Mouse (Mus musculus): ENCODE results near the gene Slc30a1. TPM values are rescaled to one million over a fixed set of nuclear protein-coding genes. Genes with fewer than 3 reads are reported as not detected.

Gene Slc30a1
- polyA plus RNA-seq, 1 experiment from 2014 or later: 4.0 TPM

DNA sequence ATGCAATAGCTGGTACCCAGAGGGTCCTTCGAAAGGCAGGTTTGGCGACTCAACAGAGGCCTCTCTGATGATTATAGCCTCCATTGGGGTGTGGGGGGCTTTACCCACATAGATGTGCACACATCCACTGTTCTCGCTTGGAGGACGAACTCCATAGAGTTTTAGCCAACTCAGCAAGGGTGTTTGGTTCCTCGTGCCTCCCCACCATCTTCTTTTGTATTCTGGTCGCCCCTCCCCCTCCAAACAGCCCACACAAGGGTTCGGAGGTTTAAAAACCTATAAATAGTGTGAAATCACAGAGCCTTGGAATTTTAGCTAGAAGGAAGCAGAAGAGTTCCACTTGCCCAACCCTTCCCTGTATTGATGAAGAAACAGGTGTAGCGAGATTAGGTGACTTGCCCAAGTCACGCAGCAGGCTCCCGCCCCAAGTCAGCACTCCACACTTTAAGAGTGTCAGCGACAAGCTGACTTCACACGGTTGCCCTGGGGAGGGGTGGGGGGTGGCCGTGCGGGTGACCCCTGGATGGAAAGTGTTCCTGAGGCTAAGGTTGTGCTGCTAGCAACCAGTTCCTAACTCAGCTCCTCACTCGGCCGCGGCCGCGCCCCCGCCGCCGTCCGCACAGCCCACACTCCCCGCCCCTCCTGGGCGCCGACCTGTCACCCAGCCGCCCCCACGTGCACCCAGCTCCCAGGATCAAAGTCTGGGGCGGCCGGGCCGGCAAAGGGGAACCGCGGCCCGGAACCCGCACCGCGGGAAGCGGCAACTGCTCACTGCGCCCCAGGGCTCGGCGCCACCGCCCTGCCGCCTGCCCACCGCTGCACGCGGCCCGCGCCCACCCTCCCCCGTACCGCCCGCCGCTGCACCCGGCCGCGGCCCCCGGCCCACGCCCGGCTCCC is 682 bp upstream of the Slc30a1 start:
- H3K4me3 ChIP-seq (replicated peaks): peak overlapping the region; percentile 98
- peak overlapping the region; percentile 90 for H3K4me2 ChIP-seq (replicated peaks)
- H3K27me3 ChIP-seq: no peaks in the 10 kb centered on the region
- H3K9ac ChIP-seq: peak overlapping the region; percentile 59
- peak; percentile 68 for ATAC-seq (ENCODE audit: insufficient number of reproducible peaks, low FRiP score, low TSS enrichment, low read depth)
- H3K36me3 ChIP-seq: peaks cover 9% of the 10 kb centered on the region
- WGBS: 4% methylated on average over 40 of the region's 58 CpGs
- peak overlapping the region; percentile 82 for H3K27ac ChIP-seq (replicated peaks)
- H3K9me3 ChIP-seq (replicated peaks): no peaks in the 10 kb centered on the region
- peaks cover 40% of the 10 kb centered on the region for H3K4me1 ChIP-seq

GRCm38 (mm10) chr1:191907431-191907810 is 854 bp downstream of the Slc30a1 start:
- Histone ChIP-seq H3K4me1 (peaks cover 45% of the 10 kb centered on the region), H3K9me3 (replicated peaks) (no peaks in the 10 kb centered on the region), H3K4me3 (replicated peaks) (peak overlapping the region; percentile 98), H3K27ac (replicated peaks) (peak overlapping the region; percentile 93), H3K36me3 (peaks cover 9% of the 10 kb centered on the region), H3K27me3 (no peaks in the 10 kb centered on the region), H3K9ac (peak overlapping the region; percentile 73), H3K4me2 (replicated peaks) (peak overlapping the region; percentile 97)
- peak; percentile 12; the same call in 1 of the 2 replicates for ATAC-seq (ENCODE audit: insufficient number of reproducible peaks, low FRiP score, low TSS enrichment, low read depth)
- WGBS: under 1% methylated on average over 40 of the region's 43 CpGs

- Histone ChIP-seq H3K9me3 (replicated peaks) (no peaks in the 10 kb centered on the region), H3K9ac (no peak overlapping the region), H3K4me3 (replicated peaks) (peak overlapping the region; percentile 98; the same call in 1 of the 2 replicates), H3K27ac (replicated peaks) (no peak overlapping the region), H3K4me1 (peaks cover 45% of the 10 kb centered on the region), H3K36me3 (peaks cover 9% of the 10 kb centered on the region), H3K4me2 (replicated peaks) (peak overlapping the region; percentile 97), H3K27me3 (no peaks in the 10 kb centered on the region)
- no peak for ATAC-seq (ENCODE audit: insufficient number of reproducible peaks, low FRiP score, low TSS enrichment, low read depth)
- 81% methylated on average over 15 of the region's 15 CpGs for WGBS
Measured at GRCm38 (mm10) chr1:191908906-191909305, 2.3 kb downstream of the Slc30a1 start.

DNA sequence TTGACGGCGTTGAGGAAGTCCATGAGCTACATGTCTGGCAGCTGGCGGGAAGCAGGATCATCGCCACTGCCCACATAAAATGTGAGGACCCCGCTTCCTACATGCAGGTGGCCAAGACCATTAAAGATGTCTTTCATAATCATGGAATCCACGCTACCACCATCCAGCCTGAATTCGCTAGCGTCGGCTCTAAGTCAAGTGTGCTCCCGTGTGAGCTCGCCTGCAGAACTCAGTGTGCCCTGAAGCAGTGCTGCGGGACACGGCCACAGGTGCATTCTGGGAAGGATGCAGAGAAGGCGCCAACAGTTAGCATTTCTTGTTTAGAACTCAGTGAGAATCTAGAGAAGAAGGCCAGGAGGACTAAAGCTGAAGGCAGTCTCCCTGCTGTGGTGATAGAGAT is 2.7 kb downstream of the Slc30a1 start:
- Histone ChIP-seq H3K27ac (replicated peaks) (no peak overlapping the region), H3K27me3 (no peaks in the 10 kb centered on the region), H3K4me3 (replicated peaks) (no peak overlapping the region), H3K36me3 (peaks cover 9% of the 10 kb centered on the region), H3K4me2 (replicated peaks) (peak overlapping the region; percentile 97), H3K9ac (no peak overlapping the region), H3K4me1 (peaks cover 45% of the 10 kb centered on the region), H3K9me3 (replicated peaks) (no peaks in the 10 kb centered on the region)
- ATAC-seq (ENCODE audit: insufficient number of reproducible peaks, low FRiP score, low TSS enrichment, low read depth): no peak
- WGBS: 91% methylated on average over 14 of the region's 14 CpGs

DNA sequence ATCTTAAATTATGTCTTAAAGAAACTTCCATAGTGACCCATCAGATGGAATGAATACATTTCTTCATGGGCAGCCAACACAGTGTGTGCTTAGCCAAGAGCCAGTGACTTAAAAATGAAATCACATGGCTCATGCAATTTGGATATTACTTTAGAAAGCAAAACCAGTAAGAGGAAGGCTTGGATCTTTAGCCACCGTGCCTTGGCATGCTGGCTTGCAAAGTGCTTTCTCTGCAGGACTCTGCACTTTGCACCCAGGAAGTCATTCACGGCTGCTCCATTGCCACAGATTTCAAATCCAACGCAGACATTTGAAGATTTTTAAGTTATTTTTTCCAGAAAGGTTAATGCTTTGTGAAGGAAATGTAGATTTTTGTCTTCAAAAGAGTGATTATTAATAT is 4.1 kb downstream of the Slc30a1 start:
- no peak overlapping the region for H3K4me3 ChIP-seq (replicated peaks)
- H3K27me3 ChIP-seq: no peaks in the 10 kb centered on the region
- H3K36me3 ChIP-seq: peaks cover 9% of the 10 kb centered on the region
- peaks cover 42% of the 10 kb centered on the region for H3K4me1 ChIP-seq
- 60% methylated on average over 3 of the region's 3 CpGs for WGBS
- no peak overlapping the region for H3K9ac ChIP-seq
- no peak overlapping the region for H3K27ac ChIP-seq (replicated peaks)
- no peak for ATAC-seq (ENCODE audit: insufficient number of reproducible peaks, low FRiP score, low TSS enrichment, low read depth)
- H3K4me2 ChIP-seq (replicated peaks): peak overlapping the region; percentile 4; the same call in 1 of the 2 replicates
- no peaks in the 10 kb centered on the region for H3K9me3 ChIP-seq (replicated peaks)

DNA sequence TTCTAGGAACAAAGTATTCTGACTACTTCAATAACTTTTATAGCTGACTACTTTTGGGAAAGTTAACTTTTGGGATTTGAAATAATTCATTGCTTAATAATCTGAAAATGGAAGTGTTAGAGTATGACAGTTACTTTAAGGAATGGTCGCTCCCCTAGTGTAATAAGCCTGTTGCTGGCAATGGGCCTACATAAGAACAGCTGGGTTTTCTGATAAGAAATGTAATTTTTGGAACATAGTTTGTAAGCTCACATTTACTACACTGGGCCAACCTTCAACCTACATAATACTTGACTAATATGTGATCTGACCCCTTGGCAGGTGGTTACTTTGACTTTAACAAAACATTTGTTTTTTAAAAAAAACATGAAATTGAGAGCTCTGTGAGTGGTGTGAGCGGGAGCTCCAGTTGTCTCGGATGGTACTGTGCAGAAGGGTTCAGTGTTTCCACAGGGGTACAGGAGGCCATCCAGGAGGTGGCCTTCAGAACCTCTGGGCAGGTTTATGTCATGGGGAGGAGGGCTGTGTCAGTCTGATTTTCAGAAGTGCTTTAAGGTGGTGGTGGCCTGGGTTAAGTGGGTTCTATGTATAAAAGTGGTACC is 4.6 kb downstream of the Slc30a1 start:
- Histone ChIP-seq H3K36me3 (peaks cover 9% of the 10 kb centered on the region), H3K4me3 (replicated peaks) (no peak overlapping the region), H3K27me3 (no peaks in the 10 kb centered on the region), H3K9ac (no peak overlapping the region), H3K4me1 (peaks cover 38% of the 10 kb centered on the region), H3K4me2 (replicated peaks) (no peak overlapping the region), H3K27ac (replicated peaks) (no peak overlapping the region), H3K9me3 (replicated peaks) (no peaks in the 10 kb centered on the region)
- no peak for ATAC-seq (ENCODE audit: insufficient number of reproducible peaks, low FRiP score, low TSS enrichment, low read depth)
- WGBS: 70% methylated on average over 3 of the region's 3 CpGs

GRCm38 (mm10) chr1:191914647-191915046 is 8.1 kb downstream of the Slc30a1 start:
- Histone ChIP-seq H3K9me3 (replicated peaks) (no peaks in the 10 kb centered on the region), H3K27me3 (no peaks in the 10 kb centered on the region), H3K4me2 (replicated peaks) (no peak overlapping the region), H3K4me1 (peaks cover 13% of the 10 kb centered on the region), H3K4me3 (replicated peaks) (no peak overlapping the region), H3K36me3 (peaks cover 1% of the 10 kb centered on the region; the same call in 1 of the 2 replicates), H3K9ac (no peak overlapping the region), H3K27ac (replicated peaks) (no peak overlapping the region)
- WGBS: 80% methylated on average over 6 of the region's 6 CpGs
- ATAC-seq (ENCODE audit: insufficient number of reproducible peaks, low FRiP score, low TSS enrichment, low read depth): no peak

DNA sequence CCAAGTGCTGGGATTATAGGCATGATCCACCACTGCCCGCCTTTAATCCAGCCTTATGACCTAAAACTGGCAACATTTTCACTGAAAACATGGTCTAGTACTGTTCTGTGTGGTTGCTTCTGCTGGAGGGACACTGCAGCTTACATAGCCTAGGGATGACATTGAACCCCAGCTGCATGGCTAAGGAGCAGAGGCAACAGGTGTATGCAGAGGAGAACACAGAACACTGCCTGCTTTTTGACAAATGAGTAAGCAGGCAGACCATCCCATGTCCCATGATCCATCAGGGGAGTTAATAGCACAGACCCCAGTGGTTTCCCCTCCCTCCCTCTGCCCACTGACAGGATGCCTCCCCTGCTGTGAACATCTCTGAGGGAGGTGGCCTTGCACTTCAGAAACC is 9.0 kb downstream of the Slc30a1 start:
- Histone ChIP-seq H3K27me3 (no peaks in the 10 kb centered on the region), H3K9me3 (replicated peaks) (no peaks in the 10 kb centered on the region), H3K4me2 (replicated peaks) (no peak overlapping the region), H3K9ac (no peak overlapping the region), H3K4me1 (peaks cover 7% of the 10 kb centered on the region), H3K36me3 (no peaks in the 10 kb centered on the region), H3K4me3 (replicated peaks) (no peak overlapping the region), H3K27ac (replicated peaks) (no peak overlapping the region)
- ATAC-seq (ENCODE audit: insufficient number of reproducible peaks, low FRiP score, low TSS enrichment, low read depth): no peak
- WGBS: 77% methylated on average over 1 of the region's 1 CpGs

- 60% methylated on average over 5 of the region's 5 CpGs for WGBS
- H3K27ac ChIP-seq (replicated peaks): no peak overlapping the region
- H3K36me3 ChIP-seq: no peaks in the 10 kb centered on the region
- H3K9ac ChIP-seq: no peak overlapping the region
- no peak overlapping the region for H3K4me2 ChIP-seq (replicated peaks)
- no peak for ATAC-seq (ENCODE audit: insufficient number of reproducible peaks, low FRiP score, low TSS enrichment, low read depth)
- no peaks in the 10 kb centered on the region for H3K9me3 ChIP-seq (replicated peaks)
- H3K27me3 ChIP-seq: no peaks in the 10 kb centered on the region
- H3K4me1 ChIP-seq: no peaks in the 10 kb centered on the region
- H3K4me3 ChIP-seq (replicated peaks): no peak overlapping the region
Measured at GRCm38 (mm10) chr1:191916876-191917275, 10.3 kb downstream of the Slc30a1 start.

DNA sequence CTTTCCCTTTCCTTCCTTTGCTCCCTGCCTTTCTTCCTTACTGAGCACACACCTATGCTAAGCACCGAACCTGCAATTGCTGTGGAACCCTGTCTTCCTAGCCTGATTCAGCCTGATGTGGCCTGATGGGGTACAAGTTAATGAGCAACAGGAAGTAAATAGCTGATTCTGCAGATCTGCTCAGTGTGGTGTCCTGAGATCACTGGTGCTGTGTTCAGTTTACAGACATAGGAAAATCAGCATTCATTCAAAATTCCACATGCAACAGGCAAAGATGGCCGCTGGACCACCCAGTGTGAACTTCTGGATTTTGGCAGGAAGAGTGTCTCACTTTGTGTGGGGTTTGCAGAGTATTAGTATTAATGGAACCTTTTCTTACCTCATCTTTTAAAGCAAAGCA is 12.8 kb downstream of the Slc30a1 start:
- no peak for ATAC-seq (ENCODE audit: insufficient number of reproducible peaks, low FRiP score, low TSS enrichment, low read depth)

DNA sequence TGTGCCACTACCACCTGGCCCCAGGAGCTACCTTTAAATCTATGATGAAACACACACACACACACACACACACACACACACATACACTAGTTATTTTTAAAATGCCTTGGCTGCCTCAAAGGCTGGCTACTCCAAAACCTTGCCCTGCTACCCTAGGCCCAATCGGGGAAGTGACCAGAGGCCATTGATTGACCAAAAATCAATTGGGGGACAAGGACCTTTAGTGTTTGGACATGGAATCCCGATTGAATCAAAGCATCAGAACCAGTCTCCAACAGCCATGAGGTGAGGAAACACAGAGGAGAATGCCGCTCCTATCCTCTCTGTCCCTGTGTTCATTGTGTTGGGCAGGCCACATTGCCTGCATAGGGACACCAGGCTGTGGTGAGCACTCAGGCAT is 15.1 kb downstream of the Slc30a1 start:
- H3K4me3 ChIP-seq (replicated peaks): no peak overlapping the region
- H3K4me1 ChIP-seq: 0 out of 2 replicates have a peak, but pooled peaks cover 2% of the 10 kb centered on the region
- no peak for ATAC-seq (ENCODE audit: insufficient number of reproducible peaks, low FRiP score, low TSS enrichment, low read depth)
- H3K36me3 ChIP-seq: no peaks in the 10 kb centered on the region
- no peak overlapping the region for H3K27ac ChIP-seq (replicated peaks)
- no peaks in the 10 kb centered on the region for H3K27me3 ChIP-seq
- H3K4me2 ChIP-seq (replicated peaks): no peak overlapping the region
- 93% methylated on average over 3 of the region's 3 CpGs for WGBS
- no peaks in the 10 kb centered on the region for H3K9me3 ChIP-seq (replicated peaks)
- H3K9ac ChIP-seq: no peak overlapping the region

More for the DNA sequence above, 12.8 kb downstream of the Slc30a1 start:
- 81% methylated on average over 2 of the region's 2 CpGs for WGBS
- no peak overlapping the region for H3K4me3 ChIP-seq (replicated peaks)
- no peak overlapping the region for H3K9ac ChIP-seq
- no peaks in the 10 kb centered on the region for H3K36me3 ChIP-seq
- H3K27ac ChIP-seq (replicated peaks): no peak overlapping the region
- H3K9me3 ChIP-seq (replicated peaks): no peaks in the 10 kb centered on the region
- no peaks in the 10 kb centered on the region for H3K27me3 ChIP-seq
- H3K4me1 ChIP-seq: no peaks in the 10 kb centered on the region
- no peak overlapping the region for H3K4me2 ChIP-seq (replicated peaks)
